Mouse (Mus musculus) hindbrain, embryonic 14.5 days (tissue): ENCODE data around the gene Fam198a. TPM values are rescaled to one million over a fixed set of nuclear protein-coding genes. Genes with fewer than 3 reads are reported as not detected.

Experiments used
- ATAC-seq: fragments of 200-750 bp; cut with Nextera tagmentation; 2 replicates; pipeline ENCODE4 v1.8.0; 2017; ENCODE audit warnings: moderate number of reproducible peaks, mild to moderate bottlenecking, moderate TSS enrichment, moderate library complexity; ENCODE audit not compliant: low FRiP score
- DNase-seq: peaks from one replicate; pipeline ENCODE4 v3.0.0-alpha.2; 2015; ENCODE audit warnings: low spot score
- H3K27ac ChIP-seq: fragments of 300-500 bp; sonication (generic); 2 replicates; pipeline ENCODE4 v1.5.1; 2014; ENCODE audit warnings: mild to moderate bottlenecking, moderate library complexity
- H3K27me3 ChIP-seq: fragments of 300-500 bp; sonication (generic); 2 replicates; pipeline ENCODE4 v1.6.1; 2014; ENCODE audit warnings: mild to moderate bottlenecking, low read length, mixed read lengths; ENCODE audit not compliant: control insufficient read depth, insufficient read depth
- H3K36me3 ChIP-seq: fragments of 300-500 bp; sonication (generic); replicated peaks from 2 replicates; pipeline ENCODE4 v1.6.1; 2014; ENCODE audit not compliant: control insufficient read depth, insufficient read depth
- H3K4me1 ChIP-seq: fragments of 300-500 bp; sonication (generic); replicated peaks from 2 replicates; pipeline ENCODE4 v1.6.1; 2014; ENCODE audit warnings: antibody characterized with exemption, low read length, mixed read lengths; ENCODE audit not compliant: control insufficient read depth, insufficient read depth
- H3K4me2 ChIP-seq: fragments of 300-500 bp; sonication (generic); replicated peaks from 2 replicates; pipeline ENCODE4 v1.6.1; 2014; ENCODE audit warnings: mild to moderate bottlenecking, moderate library complexity
- H3K4me3 ChIP-seq: fragments of 300-500 bp; sonication (generic); replicated peaks from 2 replicates; pipeline ENCODE4 v1.5.1; 2014; ENCODE audit warnings: mild to moderate bottlenecking, low read length
- H3K9ac ChIP-seq: fragments of 300-500 bp; sonication (generic); 2 replicates; pipeline ENCODE4 v1.6.1; 2014
- H3K9me3 ChIP-seq: fragments of 300-500 bp; sonication (generic); 2 replicates; pipeline ENCODE4 v1.6.1; 2016; ENCODE audit warnings: low read length; ENCODE audit not compliant: control insufficient read depth
- WGBS: fragments of 180-500 bp; shearing (Covaris S2); extraction: QIAGEN DNeasy Blood & Tissue Kit; methylation state at CpG from one replicate; pipeline ENCODE4 v1.1.7; 2014; 5-methylcytosine and 5-hydroxymethylcytosine counted together
- polyA plus RNA-seq: library from polyadenylated mRNA; unstranded; fragments of >200 nt; fragmentation: Nextera tagmentation; extraction: Ambion mirVana; gene quantifications from 2 replicates; pipeline ENCODE4 v1.2.1, GENCODE M21; 2014

Gene Fam198a
- polyA plus RNA-seq, 1 experiment from 2014 or later, result 1.7 TPM

- ATAC-seq (no peak), DNase-seq (no peak)
- no peaks in the 10 kb centered on the region for H3K9me3 ChIP-seq
- 93% methylated on average over 9 of the region's 9 CpGs for WGBS
- H3K36me3 ChIP-seq, result no peaks in the 10 kb centered on the region
- no peaks in the 10 kb centered on the region for H3K4me1 ChIP-seq
- H3K27ac ChIP-seq, result no peak overlapping the region
- no peaks in the 10 kb centered on the region for H3K27me3 ChIP-seq
- no peak overlapping the region for H3K4me2 ChIP-seq
- H3K9ac ChIP-seq, result no peak overlapping the region
- H3K4me3 ChIP-seq, result no peak overlapping the region
Observed at GRCm38 (mm10) chr9:121924901-121925560, 25.8 kb upstream of the Fam198a start.

GRCm38 (mm10) chr9:121925959-121926358, 24.8 kb upstream of the Fam198a start:
- WGBS, result 88% methylated on average over 8 of the region's 8 CpGs
- Histone ChIP-seq H3K4me1 (no peaks in the 10 kb centered on the region), H3K4me2 (no peak overlapping the region), H3K9ac (no peak overlapping the region), H3K4me3 (no peak overlapping the region), H3K27ac (no peak overlapping the region), H3K36me3 (no peaks in the 10 kb centered on the region), H3K27me3 (no peaks in the 10 kb centered on the region), H3K9me3 (no peaks in the 10 kb centered on the region)
- no peak for DNase-seq
- no peak for ATAC-seq

GRCm38 (mm10) chr9:121926634-121927405, 24.0 kb upstream of the Fam198a start:
- Histone ChIP-seq H3K27ac (no peak overlapping the region), H3K9me3 (no peaks in the 10 kb centered on the region), H3K36me3 (no peaks in the 10 kb centered on the region), H3K9ac (no peak overlapping the region), H3K4me2 (no peak overlapping the region), H3K4me1 (no peaks in the 10 kb centered on the region), H3K4me3 (no peak overlapping the region), H3K27me3 (no peaks in the 10 kb centered on the region)
- no peak for DNase-seq
- ATAC-seq, result no peak
- 68% methylated on average over 11 of the region's 11 CpGs for WGBS

- Histone ChIP-seq H3K4me2 (no peak overlapping the region), H3K27me3 (no peaks in the 10 kb centered on the region), H3K9me3 (no peaks in the 10 kb centered on the region), H3K4me3 (no peak overlapping the region), H3K27ac (no peak overlapping the region), H3K4me1 (no peaks in the 10 kb centered on the region), H3K9ac (no peak overlapping the region), H3K36me3 (no peaks in the 10 kb centered on the region)
- 83% methylated on average over 7 of the region's 7 CpGs for WGBS
- ATAC-seq (no peak), DNase-seq (no peak)
Observed at GRCm38 (mm10) chr9:121927721-121928120, 23.1 kb upstream of the Fam198a start.

GRCm38 (mm10) chr9:121928498-121928897, 22.3 kb upstream of the Fam198a start:
- Histone ChIP-seq H3K36me3 (no peaks in the 10 kb centered on the region), H3K9me3 (no peaks in the 10 kb centered on the region), H3K4me1 (no peaks in the 10 kb centered on the region), H3K4me3 (no peak overlapping the region), H3K9ac (no peak overlapping the region), H3K4me2 (no peak overlapping the region), H3K27ac (no peak overlapping the region), H3K27me3 (no peaks in the 10 kb centered on the region)
- WGBS, result 17% methylated on average over 2 of the region's 2 CpGs
- DNase-seq (peak; percentile 72), ATAC-seq (no peak)

GRCm38 (mm10) chr9:121934856-121935255, 15.9 kb upstream of the Fam198a start:
- WGBS, result 82% methylated on average over 4 of the region's 4 CpGs
- Histone ChIP-seq H3K36me3 (no peaks in the 10 kb centered on the region), H3K9ac (no peak overlapping the region), H3K27ac (no peak overlapping the region), H3K4me1 (no peaks in the 10 kb centered on the region), H3K4me3 (no peak overlapping the region), H3K4me2 (no peak overlapping the region), H3K27me3 (no peaks in the 10 kb centered on the region), H3K9me3 (no peaks in the 10 kb centered on the region)
- ATAC-seq (no peak), DNase-seq (no peak)

DNA sequence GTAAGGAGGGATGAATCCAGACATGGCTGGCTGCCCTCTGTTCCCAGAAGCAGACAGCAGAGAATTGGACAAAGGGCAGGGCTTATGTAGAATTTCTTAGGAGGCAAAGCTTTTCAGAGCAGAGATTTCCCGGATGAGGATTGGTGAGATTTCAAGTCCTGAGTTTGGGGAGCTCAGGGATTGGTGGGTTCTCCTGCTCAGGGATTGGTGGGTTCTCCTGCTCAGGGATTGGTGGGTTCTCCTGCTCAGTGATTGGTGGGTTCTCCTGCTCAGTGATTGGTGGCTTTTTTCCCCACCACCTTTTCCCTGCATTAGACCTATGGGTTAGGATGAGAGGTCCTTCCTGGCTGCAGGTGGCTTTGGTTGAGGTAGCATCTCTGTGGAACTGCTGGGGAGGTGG, 13.8 kb upstream of the Fam198a start:
- H3K4me2 ChIP-seq, result peak overlapping the region; percentile 52
- WGBS, result 79% methylated on average over 1 of the region's 1 CpGs
- ATAC-seq, result 0 out of 2 replicates have a peak, but pooled peaks have one; percentile 53

GRCm38 (mm10) chr9:121937451-121937864, 13.3 kb upstream of the Fam198a start:
- WGBS, result 72% methylated on average over 6 of the region's 6 CpGs
- Histone ChIP-seq H3K27me3 (no peaks in the 10 kb centered on the region), H3K9me3 (no peaks in the 10 kb centered on the region), H3K9ac (peak overlapping the region; percentile 40; the same call in 1 of the 2 replicates), H3K36me3 (no peaks in the 10 kb centered on the region), H3K4me2 (peak overlapping the region; percentile 52), H3K4me3 (peak overlapping the region; percentile 42), H3K4me1 (no peaks in the 10 kb centered on the region), H3K27ac (peak overlapping the region; percentile 67)
- DNase-seq, result no peak
- peak; percentile 51; the same call in 1 of the 2 replicates for ATAC-seq

More for the DNA sequence above, 13.8 kb upstream of the Fam198a start:
- DNase-seq, result no peak
- no peaks in the 10 kb centered on the region for H3K9me3 ChIP-seq
- no peaks in the 10 kb centered on the region for H3K36me3 ChIP-seq
- no peak overlapping the region for H3K9ac ChIP-seq
- no peaks in the 10 kb centered on the region for H3K4me1 ChIP-seq
- H3K27ac ChIP-seq, result peak overlapping the region; percentile 67; the same call in 1 of the 2 replicates
- H3K27me3 ChIP-seq, result no peaks in the 10 kb centered on the region
- peak overlapping the region; percentile 42 for H3K4me3 ChIP-seq

DNA sequence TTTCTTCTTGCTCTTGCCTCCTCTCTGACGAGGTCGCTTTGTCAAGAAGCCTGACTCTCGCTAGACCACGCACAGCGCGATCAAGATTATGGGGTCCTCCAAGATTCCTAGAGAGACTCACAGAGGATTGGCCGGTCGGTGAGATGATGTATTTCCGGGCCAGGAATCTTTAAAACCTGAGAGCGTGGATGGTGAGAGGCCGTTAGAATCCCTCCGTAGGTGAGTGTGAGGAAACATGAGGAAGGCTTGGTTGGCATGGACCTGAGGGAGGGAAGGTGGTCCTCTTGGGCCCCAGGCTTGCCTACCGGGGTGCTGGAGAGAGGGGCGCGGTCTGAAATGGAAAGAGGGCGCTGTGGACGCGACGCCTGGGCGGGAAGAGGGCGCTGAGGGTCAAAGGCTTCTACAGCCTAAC, 12.8 kb upstream of the Fam198a start:
- Histone ChIP-seq H3K4me1 (no peaks in the 10 kb centered on the region), H3K27ac (peak overlapping the region; percentile 67), H3K36me3 (no peaks in the 10 kb centered on the region), H3K4me3 (peak overlapping the region; percentile 42), H3K4me2 (peak overlapping the region; percentile 52), H3K9me3 (no peaks in the 10 kb centered on the region), H3K9ac (peak overlapping the region; percentile 56), H3K27me3 (no peaks in the 10 kb centered on the region)
- peak; percentile 78; the same call in 1 of the 2 replicates for ATAC-seq
- DNase-seq, result peak; percentile 34
- WGBS, result 53% methylated on average over 21 of the region's 21 CpGs
